Mouse (Mus musculus): ENCODE results near the gene Wnt9b. TPM values are rescaled to one million over a fixed set of nuclear protein-coding genes. Genes with fewer than 3 reads are reported as not detected.

Gene Wnt9b
- total RNA-seq, 2 experiments from 2014 or later = 0.34 to 0.36 TPM

DNA sequence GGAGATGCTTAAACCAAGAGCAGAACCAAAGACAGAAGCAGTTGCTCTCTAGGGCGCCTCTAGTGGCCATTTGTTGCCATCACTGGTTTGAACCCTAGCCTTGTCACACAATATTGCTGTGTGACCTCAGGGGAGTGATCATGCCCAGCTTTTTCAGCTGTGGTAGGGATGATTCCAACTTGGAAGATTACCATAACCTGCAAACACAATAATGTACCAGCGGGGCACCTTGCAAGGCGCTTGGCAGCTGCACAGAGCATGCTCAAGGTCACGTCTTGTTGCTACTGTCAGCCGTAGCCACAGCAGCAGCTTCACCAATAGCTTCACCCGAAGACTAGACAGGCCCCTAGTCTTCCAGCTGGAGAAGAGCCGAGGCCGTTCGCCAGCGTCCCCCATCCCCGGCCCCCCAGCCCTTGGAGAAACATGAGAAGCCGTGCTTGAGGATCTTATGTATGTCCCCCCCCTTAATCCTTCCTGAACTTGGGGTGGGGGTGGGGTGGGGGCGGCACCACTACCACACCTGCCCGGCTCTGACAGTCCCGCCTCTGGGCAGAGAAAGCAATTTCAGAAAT, 28.1 kb downstream of the Wnt9b start:
- no peak overlapping the region; the same call in 1 of the 2 replicates for H3K4me3 ChIP-seq
- peak in 1 of 2 experiments; percentile 17 for DNase-seq (ENCODE audit: low spot score in 2 of 2)
- TF ChIP-seq CTCF (conservative IDR thresholded peaks at IDR 0.05) = peak; percentile 81
- no peak overlapping the region for H3K27ac ChIP-seq

DNA sequence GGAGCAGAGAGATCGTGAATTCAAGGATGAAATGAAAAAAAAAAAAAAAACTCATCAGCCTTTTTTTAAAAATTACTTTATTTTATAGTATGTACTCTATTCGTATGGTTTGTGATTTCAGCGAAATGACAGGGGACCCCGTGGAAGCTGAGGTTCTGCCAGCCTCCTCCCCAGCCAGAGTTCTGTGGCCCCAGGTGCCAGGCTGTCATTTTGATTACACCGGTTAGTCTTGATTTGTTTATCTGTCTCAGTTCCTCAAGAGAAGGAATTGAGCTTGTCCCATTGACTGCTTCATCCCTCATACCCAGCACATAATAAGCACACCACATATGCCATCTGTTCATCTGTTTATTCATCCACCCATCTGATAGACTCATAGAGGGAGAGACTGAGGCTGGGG, 30.2 kb downstream of the Wnt9b start:
- no peak for TF ChIP-seq CTCF (conservative IDR thresholded peaks at IDR 0.05)
- Histone ChIP-seq H3K27ac (no peak overlapping the region), H3K4me3 (no peak overlapping the region)
- no peak for DNase-seq (ENCODE audit: low spot score in 2 of 2)

DNA sequence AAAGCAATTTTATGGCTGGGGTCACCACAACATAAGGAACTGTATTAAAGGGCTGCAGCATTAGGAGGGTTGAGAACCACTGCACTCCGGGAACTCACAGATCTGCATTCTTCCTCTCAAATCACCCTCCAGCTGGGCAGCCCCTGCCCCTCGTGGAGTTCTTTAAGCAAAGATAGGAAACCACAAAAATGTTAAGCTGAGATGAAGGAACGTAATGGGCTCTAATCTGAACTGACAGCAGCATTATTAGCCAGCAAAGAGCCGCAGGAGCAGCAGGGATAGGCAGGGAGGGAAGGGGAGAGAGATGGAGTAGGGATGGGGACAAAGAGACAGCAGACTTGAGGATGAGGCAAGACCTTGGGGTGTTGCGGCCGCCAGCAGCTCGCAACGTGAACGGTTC, 32.6 kb downstream of the Wnt9b start:
- no peak for TF ChIP-seq CTCF (conservative IDR thresholded peaks at IDR 0.05)
- no peak for DNase-seq (ENCODE audit: low spot score in 2 of 2)
- Histone ChIP-seq H3K27ac (no peak overlapping the region), H3K4me3 (no peak overlapping the region)

DNA sequence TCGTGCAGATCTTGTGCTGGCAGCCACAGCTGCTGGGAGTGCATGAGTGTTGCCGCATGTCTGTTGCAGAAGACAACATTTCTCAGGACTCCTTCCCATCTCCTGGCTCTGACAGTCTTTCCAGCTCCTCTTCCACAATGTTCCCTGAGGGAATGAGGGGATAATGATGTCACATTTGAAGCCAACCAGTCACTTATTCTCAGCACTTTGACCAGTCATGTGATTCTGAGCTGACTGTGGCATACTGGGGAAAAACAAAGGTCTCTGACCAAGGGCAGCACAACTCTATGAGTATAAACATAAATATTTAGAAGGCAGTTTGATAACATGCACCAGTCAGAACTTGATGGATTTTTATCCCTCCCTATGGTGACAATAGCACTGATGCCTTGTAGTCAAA, 35.5 kb downstream of the Wnt9b start:
- no peak overlapping the region for H3K4me3 ChIP-seq
- DNase-seq (ENCODE audit: low spot score in 2 of 2) = no peak
- no peak overlapping the region for H3K27ac ChIP-seq
- no peak for TF ChIP-seq CTCF (conservative IDR thresholded peaks at IDR 0.05)

DNA sequence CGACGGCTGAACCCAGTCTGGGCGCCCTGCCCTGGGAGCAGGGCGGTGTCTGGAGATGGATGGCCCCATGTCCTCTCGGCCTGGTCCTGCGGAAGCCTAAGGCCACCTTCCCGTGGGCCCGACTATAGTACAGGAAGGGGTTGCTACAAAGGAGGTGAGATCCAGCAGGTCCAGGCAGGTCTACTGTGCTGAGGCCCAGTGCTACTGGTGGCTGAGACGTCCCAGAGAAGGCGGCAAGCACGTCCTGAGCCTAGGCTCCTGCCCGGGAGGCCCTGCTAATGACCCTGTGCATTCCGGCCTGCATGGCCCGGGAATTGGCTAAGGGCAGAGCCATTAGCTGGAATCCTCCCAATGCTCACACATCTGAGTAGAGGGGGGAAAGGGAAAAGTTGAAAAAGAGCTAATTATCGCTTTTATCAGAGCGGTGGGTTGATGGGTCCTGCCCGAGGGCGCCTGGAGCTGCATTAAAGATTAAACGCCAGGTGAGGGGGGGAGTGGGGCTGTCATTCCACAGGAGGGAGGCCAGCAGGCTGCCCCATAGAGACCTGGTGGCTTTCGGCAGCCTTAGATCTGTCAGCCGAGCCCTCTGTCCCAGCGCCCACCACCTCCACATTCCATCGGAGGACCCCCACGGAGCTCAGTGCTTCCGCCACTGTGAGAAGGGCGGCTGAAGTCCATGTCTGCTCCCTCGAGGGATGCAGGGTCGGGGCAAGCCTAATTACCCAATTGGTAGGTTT, 37.6 kb downstream of the Wnt9b start:
- H3K27ac ChIP-seq = no peak overlapping the region
- no peak for DNase-seq (ENCODE audit: low spot score in 2 of 2)
- H3K4me3 ChIP-seq = no peak overlapping the region
- TF ChIP-seq CTCF (conservative IDR thresholded peaks at IDR 0.05) = no peak

DNA sequence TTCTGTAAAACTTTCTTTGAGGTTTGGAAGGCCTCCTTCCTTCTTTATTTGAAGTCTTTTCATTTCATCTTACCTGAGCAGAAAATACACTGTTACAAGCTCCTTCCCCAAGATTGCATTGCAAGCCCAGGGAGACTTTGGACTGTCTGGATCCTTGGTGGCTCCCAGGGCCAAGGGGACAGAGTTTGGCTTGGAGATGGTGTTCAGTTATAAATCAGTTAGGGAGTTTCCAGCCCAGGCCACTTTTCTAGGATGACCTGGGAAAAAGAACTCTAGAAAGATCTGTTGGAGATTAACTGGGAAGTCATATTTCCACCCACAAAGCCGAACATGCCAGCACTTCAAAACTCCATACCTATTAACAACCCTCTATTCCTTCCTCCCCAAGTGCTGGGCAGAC, 39.6 kb downstream of the Wnt9b start:
- Histone ChIP-seq H3K27ac (no peak overlapping the region), H3K4me3 (no peak overlapping the region)
- no peak for DNase-seq (ENCODE audit: low spot score in 2 of 2)
- no peak for TF ChIP-seq CTCF (conservative IDR thresholded peaks at IDR 0.05)

DNA sequence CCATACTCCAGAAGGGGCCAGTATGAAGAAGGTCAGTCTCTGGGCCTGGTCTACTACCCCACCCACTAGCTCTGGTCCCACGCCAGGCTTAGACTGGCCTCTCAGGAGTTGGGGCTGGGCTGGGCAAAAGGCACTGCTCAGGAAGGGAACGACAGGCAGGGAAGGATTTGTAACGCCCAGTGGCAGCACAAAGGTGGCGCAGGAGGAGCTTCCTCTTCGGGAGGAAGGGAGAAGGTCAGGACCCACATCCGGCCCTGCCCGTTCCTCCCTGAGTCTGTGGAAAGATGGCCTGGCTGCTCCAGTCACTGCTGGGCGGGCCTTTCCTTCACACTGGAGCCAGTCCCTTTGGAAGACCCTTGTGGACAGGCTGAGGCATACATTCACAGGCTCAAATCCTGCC, 42.6 kb downstream of the Wnt9b start:
- H3K4me3 ChIP-seq = no peak overlapping the region
- DNase-seq (ENCODE audit: low spot score in 2 of 2) = no peak
- peak; percentile 9; the same call in 1 of the 2 replicates for TF ChIP-seq CTCF (conservative IDR thresholded peaks at IDR 0.05)

DNA sequence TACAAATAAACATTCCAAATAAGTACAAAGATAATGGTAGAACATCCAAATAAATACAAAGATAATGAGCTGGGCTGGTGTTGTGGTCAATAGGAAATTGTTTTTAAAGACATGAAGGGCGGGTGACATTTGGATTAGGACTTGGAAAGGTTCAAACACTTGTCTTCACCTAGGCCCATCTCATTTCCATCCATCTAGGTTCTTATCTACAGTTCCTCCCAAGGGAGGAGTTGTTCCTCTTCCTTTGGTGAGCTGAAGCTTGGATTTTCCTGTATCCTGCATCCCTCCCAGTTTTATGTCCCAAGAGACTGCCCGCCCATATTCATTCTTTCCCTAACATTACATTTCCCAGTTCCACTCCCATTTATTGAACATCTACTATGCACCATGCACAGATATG, 51.4 kb downstream of the Wnt9b start:
- Histone ChIP-seq H3K4me3 (peak overlapping the region; percentile 100), H3K27ac (peak overlapping the region; percentile 99)
- no peak for DNase-seq (ENCODE audit: low spot score in 2 of 2)
- TF ChIP-seq CTCF (conservative IDR thresholded peaks at IDR 0.05) = no peak

More for the DNA sequence above, 42.6 kb downstream of the Wnt9b start:
- no peak overlapping the region for H3K27ac ChIP-seq

DNA sequence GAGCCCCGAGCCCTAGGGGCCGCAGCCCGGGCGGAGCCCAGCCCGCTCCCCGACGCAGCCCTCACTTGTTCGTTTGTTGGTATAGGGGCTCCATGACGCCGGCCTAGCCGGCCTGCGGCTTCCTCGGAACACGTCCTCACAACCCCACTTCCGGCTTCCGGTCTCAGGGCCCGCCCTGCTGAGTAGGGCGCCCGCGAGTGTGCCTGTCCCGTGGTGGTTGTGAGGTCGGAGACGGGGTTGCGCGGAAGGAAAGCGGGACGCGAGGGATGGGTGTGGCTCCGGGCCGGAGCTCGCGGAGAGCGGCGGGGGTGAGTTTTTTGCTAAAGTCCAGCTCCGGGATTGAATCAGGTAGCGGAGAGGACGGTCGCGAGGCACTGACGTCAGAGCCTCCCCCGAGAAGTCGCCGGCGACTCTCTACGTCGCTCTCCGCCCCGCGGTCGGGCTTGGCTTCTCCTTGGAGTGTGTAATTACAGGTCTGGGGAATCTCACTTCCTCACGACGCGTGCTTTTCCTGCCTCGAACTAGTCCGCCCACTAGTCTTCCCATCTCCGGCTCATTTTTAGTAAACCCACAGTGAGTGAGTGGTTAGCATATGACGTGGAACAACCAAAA, 52.0 kb downstream of the Wnt9b start, which contains the start of gene Gosr2:
Gene Gosr2, minus strand, starts transcription at position 334 of the 612 bp plus-strand sequence.
- Histone ChIP-seq H3K4me3 (peak within 1 kb of the TSS; percentile 100), H3K27ac (peak within 1 kb of the TSS; percentile 99)
- no peak for TF ChIP-seq CTCF (conservative IDR thresholded peaks at IDR 0.05)
- peak; percentile 83 to 86 for DNase-seq (ENCODE audit: low spot score in 2 of 2)

DNA sequence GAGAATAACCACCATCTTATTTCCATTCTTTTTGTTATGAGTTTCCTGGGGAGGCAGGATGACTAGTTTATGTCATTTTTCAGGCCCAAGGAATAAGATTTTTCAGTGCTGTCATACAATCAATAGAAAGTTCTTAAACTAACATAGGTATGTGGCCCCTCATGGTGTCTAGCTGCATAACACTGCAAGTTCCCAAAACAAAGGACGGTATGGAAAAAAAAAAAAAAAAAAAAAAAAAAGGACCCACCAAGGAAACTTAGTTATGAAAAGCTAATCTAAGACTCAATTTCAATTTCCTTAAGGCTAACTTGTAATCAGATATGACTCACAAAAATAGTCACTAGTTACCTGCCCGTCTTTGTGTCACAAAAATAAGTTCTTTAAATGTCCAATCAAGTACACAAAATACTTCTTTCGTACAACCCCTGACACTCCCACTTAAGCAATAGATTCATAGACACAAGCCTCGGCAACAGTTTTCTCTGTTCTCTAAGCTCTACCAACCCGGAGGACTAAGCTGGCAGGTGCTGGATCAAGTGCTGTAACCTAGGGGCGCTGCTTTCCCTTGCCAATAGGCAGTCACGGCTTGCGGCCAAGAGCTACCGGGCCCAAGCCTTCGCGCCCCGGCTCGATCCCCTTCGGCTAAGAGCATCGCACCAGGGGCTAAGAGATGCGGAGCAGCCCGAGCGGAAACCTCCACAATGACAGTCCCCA, 52.6 kb downstream of the Wnt9b start:
- peak overlapping the region; percentile 99 for H3K27ac ChIP-seq
- peak overlapping the region; percentile 100 for H3K4me3 ChIP-seq
- DNase-seq (ENCODE audit: low spot score in 2 of 2) = no peak
- TF ChIP-seq CTCF (conservative IDR thresholded peaks at IDR 0.05) = no peak

DNA sequence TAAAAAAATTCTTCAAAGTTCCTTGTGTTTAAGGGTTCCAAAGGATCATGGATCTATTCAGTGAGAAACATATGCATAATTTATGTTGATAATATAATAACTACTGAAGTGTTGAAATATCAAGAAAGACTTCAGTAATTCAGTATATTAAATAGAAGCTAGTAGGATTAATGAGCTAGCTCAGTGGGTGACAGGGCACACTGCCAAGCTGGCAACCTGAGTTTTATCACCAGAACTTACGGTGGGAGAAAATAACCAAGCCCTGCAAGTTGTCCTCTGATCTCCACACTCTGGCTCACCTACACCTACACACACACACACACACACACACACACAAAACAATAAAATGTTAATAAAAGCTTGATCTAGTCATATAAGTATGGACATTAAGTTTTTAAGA, 56.4 kb downstream of the Wnt9b start:
- DNase-seq (ENCODE audit: low spot score in 2 of 2) = no peak
- no peak overlapping the region for H3K4me3 ChIP-seq
- H3K27ac ChIP-seq = no peak overlapping the region
- TF ChIP-seq CTCF (conservative IDR thresholded peaks at IDR 0.05) = no peak

DNA sequence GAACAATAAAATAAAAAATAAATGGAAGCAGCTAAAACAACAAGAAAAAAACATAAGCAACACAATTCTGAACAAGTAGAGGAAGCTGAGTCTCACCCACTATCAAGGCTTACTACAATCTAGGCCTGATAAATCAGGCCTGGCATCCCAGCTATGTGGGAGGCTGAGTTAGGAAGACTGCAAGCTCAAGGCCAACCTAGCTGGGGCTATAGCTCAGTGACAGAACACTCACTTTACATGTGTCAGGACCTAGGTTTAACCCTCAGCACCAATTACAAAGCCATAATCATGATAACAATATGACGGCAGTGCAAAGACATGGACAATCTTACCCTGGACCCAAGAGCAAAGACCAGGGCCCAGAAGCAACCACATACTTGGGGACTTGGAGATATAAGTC, 58.6 kb downstream of the Wnt9b start:
- TF ChIP-seq CTCF (conservative IDR thresholded peaks at IDR 0.05) = no peak
- Histone ChIP-seq H3K27ac (no peak overlapping the region), H3K4me3 (no peak overlapping the region)
- DNase-seq (ENCODE audit: low spot score in 2 of 2) = no peak

DNA sequence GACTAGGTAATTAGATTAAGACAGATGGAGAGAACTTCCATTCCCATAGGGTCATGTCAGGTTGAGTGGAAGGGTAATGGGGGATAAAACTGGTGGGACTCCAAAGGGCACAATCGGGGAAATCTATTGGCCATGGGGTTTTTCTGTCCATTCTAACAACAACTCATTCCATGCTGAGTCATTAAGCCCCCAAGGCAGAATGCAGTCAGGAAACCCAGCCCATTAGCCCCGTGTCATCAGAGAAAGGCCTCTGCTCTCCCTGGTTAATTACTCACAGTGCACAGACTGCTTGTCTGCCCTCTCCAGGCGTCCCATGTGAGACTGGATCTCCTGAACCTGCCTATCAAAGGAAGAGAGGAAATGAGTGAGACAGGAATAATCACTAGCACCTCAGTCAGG, 60.6 kb downstream of the Wnt9b start:
- H3K27ac ChIP-seq = no peak overlapping the region
- no peak for TF ChIP-seq CTCF (conservative IDR thresholded peaks at IDR 0.05)
- no peak overlapping the region for H3K4me3 ChIP-seq
- DNase-seq (ENCODE audit: low spot score in 2 of 2) = no peak

Data from layer of hippocampus, adult 2 months (tissue).